ENCODE assay signal across 20 mouse cellular contexts in genomic region chr11:34153749-34154525, GRCm38 (mm10). TPM values are rescaled to one million over a fixed set of nuclear protein-coding genes. Genes with fewer than 3 reads are reported as not detected.
A peak's percentile ranks its signal among the peaks of the same experiment; 100 is the strongest.
DNase-seq lines count a peak whose midpoint lies in the region; ATAC-seq and TF ChIP-seq lines count a peak whose summit lies in the region.
"Had no signal": no experiment of that assay in that cellular context is flagged by ENCODE, and none has a peak within 500 bp of the region (broad histone marks: within the 10 kb centered on the region; RNA-seq: fewer than 3 reads in every experiment).

No protein-coding gene starts in this region.

- 80% methylated on average over 5 of the region's 5 CpGs for WGBS in liver, embryonic 12.5 days (ENCODE audit: insufficient replicate concordance)

- H3K9me3 ChIP-seq in liver, embryonic 12.5 days (replicated peaks) = no peaks in the 10 kb centered on the region
- H3K9me3 ChIP-seq: hindbrain, embryonic 15.5 days; limb, embryonic 12.5 days; liver, embryonic 15.5 days; neural tube, embryonic 13.5 days had no signal

- no peak overlapping the region for H3K4me2 ChIP-seq in liver, embryonic 12.5 days
- H3K4me2 ChIP-seq: heart, embryonic 11.5 days; hindbrain, embryonic 15.5 days; limb, embryonic 12.5 days; liver, embryonic 15.5 days; neural tube, embryonic 13.5 days had no signal

- H3K27me3 ChIP-seq in liver, embryonic 12.5 days (replicated peaks) = no peaks in the 10 kb centered on the region; the same call in 1 of the 2 replicates
- H3K27me3 ChIP-seq: hindbrain, embryonic 15.5 days; limb, embryonic 12.5 days; liver, embryonic 15.5 days; neural tube, embryonic 13.5 days had no signal

- H3K27ac ChIP-seq in liver, embryonic 12.5 days = no peak overlapping the region
- no peak overlapping the region for H3K27ac ChIP-seq in layer of hippocampus, adult 2 months
- H3K27ac ChIP-seq: hindbrain, embryonic 15.5 days; limb, embryonic 12.5 days; liver, embryonic 15.5 days; neural tube, embryonic 13.5 days had no signal

- H3K4me3 ChIP-seq in liver, embryonic 12.5 days = no peak overlapping the region
- no peak overlapping the region for H3K4me3 ChIP-seq in layer of hippocampus, adult 2 months
- H3K4me3 ChIP-seq: hindbrain, embryonic 15.5 days; limb, embryonic 12.5 days; liver, embryonic 15.5 days; neural tube, embryonic 13.5 days had no signal

- no peaks in the 10 kb centered on the region for H3K36me3 ChIP-seq in liver, embryonic 12.5 days
- H3K36me3 ChIP-seq: hindbrain, embryonic 15.5 days; limb, embryonic 12.5 days; liver, embryonic 15.5 days; neural tube, embryonic 13.5 days had no signal

- H3K9ac ChIP-seq in liver, embryonic 12.5 days = no peak overlapping the region
- H3K9ac ChIP-seq: hindbrain, embryonic 15.5 days; limb, embryonic 12.5 days; liver, embryonic 15.5 days; neural tube, embryonic 13.5 days had no signal

- ATAC-seq in cerebellum, adult (ENCODE audit: insufficient number of reproducible peaks, low FRiP score, low TSS enrichment) = no peak
- ATAC-seq in liver, embryonic 12.5 days = no peak

- no peaks in the 10 kb centered on the region for H3K4me1 ChIP-seq in liver, embryonic 12.5 days
- H3K4me1 ChIP-seq: hindbrain, embryonic 15.5 days; limb, embryonic 12.5 days; liver, embryonic 15.5 days; neural tube, embryonic 13.5 days had no signal

- no peak for TF ChIP-seq CTCF in layer of hippocampus, adult 2 months (conservative IDR thresholded peaks at IDR 0.05)

- peak; percentile 24 for DNase-seq in cerebellum, adult 11 months
- DNase-seq in cerebellum, adult 18-20 months = peak; percentile 23 to 32
- DNase-seq in lung, adult 18-20 months = peak; percentile 60 to 72
- peak; percentile 39 to 63 for DNase-seq in lung, postnatal 4 days
- DNase-seq in layer of hippocampus, adult 2 months (ENCODE audit: low spot score in 2 of 2) = no peak
- DNase-seq in ovary, postnatal 36 days (ENCODE audit: low spot score) = no peak
- DNase-seq: adrenal gland, postnatal 10 days; gastrocnemius, postnatal 36 days; kidney, adult 8-10 months; spleen, adult 18-20 months had no signal

RNA-seq across cellular contexts. Expression of gene Foxi1, which starts 54.0 kb away (rescaled TPM):
- polyA plus RNA-seq in liver, embryonic 12.5 days (2016; fragmentation: Nextera tagmentation; extraction: Ambion mirVana) = not detected in 2 replicates
- total RNA-seq in layer of hippocampus, adult 2 months (2021) = not detected
- total RNA-seq: adrenal gland, postnatal 10 days; CH12.LX; gastrocnemius, postnatal 36 days; heart, postnatal 25 days; megakaryocyte-erythroid progenitor cell, adult 5-6 weeks had no signal
- polyA plus RNA-seq: heart, embryonic 11.5 days; hindbrain, embryonic 15.5 days; limb, embryonic 12.5 days; liver, embryonic 15.5 days; neural tube, embryonic 13.5 days had no signal

RNA-seq across cellular contexts. Expression of gene 4930469K13Rik, which starts 55.6 kb away (rescaled TPM):
- not detected in 2 replicates for polyA plus RNA-seq in liver, embryonic 12.5 days (2016; fragmentation: Nextera tagmentation; extraction: Ambion mirVana)
- total RNA-seq in layer of hippocampus, adult 2 months (2021) = not detected
- total RNA-seq: adrenal gland, postnatal 10 days; CH12.LX; gastrocnemius, postnatal 36 days; heart, postnatal 25 days; megakaryocyte-erythroid progenitor cell, adult 5-6 weeks had no signal
- polyA plus RNA-seq: heart, embryonic 11.5 days; limb, embryonic 12.5 days; liver, embryonic 15.5 days had no signal

Comparison
In these comparisons a context has a peak if more than half of its experiments do, and no peak if none do; other contexts are left out.
1. DNase-seq: peak in cerebellum, adult 11 months (single experiment), cerebellum, adult 18-20 months (2 of 2), lung, adult 18-20 months (2 of 2) and lung, postnatal 4 days (2 of 2); none in layer of hippocampus, adult 2 months (0 of 2) and ovary, postnatal 36 days (single experiment).